Mouse (Mus musculus): ENCODE data around the gene Nudt5. TPM values are rescaled to one million over a fixed set of nuclear protein-coding genes. Genes with fewer than 3 reads are reported as not detected.
A peak's percentile ranks its signal among the peaks of the same experiment; 100 is the strongest.
"Not testable (repeated sequence)": the region's sequence is repeated elsewhere in the genome, so short reads cannot be mapped to it uniquely, and the experiment has no call there.

Gene Nudt5
- total RNA-seq (2015; ENCODE audit: low replicate concordance), result 7.9 and 9.0 TPM in 2 replicates
- total RNA-seq (2017; ENCODE audit: low replicate concordance), result 6.8 and 17.8 TPM in 2 replicates

DNA sequence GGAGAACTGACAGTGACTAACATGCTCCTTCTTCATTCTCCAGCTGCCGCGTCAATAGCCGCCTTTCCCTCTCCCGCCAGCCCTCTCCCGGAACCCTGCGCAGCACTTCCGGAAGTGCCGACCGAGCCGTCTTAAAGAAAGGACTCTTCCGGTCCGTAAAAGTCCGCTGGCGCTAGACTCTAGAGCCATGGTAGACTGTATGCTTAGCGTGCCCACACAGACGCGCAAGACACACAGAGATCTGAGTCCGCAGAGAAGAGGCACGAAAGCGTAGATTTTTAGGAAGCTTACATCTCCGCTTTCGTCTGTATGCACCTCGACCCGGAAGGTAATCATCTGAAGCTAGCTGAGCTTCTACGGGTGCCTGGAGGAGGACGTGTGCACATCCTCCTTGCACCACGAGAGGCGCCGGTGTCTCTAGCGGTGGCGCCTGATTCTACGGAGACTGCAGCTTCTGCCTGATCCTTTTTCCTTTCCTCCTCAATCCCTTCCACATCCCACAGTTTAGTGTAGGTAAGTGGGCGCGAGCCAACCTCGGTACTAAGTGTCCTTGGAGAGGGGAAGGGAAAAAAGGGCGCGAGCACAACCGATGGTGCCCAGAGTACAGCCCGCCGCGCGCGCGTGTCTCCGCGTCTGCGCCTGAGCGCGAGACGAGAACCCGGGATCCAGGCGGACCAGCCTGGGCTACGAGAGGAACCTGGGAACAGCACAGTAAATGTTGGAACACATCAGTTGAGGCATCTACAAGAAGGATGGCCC, at the start of gene Nudt5, which contains the start of gene Cdc123:
Nudt5 (plus strand) TSS at position 147 of the 759 bp plus-strand sequence.
Cdc123 (minus strand) TSS at position 292 of the 759 bp plus-strand sequence.
- ATAC-seq (replicated peaks; ENCODE audit: low FRiP score, poor library complexity, severe bottlenecking), result peak; percentile 99

DNA sequence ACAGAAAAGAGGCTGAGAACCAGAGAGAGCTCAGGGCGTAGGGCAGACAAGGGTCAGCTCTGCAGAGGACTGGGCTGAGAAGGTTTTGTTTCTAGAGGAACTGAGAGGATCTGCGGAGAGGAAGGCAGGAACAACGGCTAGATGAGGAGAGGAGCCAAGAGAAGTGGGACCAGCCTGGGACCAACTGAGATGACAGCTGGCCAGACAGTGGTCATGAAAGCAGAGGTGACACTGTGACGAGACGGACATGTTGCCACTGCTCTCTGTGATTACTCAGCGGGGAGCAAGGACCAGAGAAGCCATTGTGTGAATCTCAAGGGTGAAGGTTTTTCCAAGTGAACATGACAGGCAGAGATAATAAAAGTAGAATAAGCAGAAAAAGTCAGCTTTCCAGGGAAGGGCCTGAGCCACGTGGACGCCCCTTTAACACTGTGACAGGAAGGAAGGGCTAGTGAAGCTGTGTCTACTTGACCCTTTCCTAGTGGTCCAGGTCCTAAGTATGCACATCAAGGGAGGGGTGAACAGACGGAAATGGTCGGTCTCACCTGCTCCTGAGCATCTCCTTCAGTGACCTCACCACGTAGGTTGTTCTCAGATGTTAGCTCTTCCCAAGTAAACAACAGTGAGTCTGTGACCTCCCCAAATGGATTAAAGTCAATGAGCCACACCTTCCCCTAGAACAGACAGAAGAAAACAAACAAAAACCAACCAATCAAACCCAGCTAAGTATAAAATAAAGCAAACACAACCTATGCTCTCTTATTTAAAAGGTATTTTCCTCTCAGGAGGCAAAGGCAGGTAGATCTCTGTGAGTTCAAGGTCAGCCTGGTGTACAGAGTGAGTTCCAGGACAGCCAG, 46.8 kb upstream of the Nudt5 start:
- no peak for ATAC-seq (replicated peaks; ENCODE audit: low FRiP score, poor library complexity, severe bottlenecking)

DNA sequence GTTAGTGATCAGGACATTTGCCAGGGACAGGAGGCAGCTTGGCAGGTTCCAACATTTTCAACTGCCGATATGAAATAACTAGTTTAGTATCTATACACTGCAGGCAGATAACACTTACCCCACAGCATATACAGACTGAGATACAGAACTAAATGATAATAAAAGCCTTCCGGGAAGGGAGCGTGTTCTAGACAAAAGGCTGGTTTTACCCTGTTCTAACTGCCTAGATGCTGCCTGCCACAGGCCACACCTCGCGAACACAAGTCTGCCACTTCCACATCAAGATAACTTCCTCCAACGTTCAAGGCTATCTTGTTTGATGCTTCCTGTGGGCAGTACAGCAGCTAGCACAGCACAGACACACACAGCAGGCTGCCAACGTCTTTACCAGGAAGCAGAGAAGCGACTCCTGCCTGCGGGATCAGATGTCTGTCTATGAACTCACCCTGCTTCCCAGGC, 43.6 kb upstream of the Nudt5 start:
- ATAC-seq (replicated peaks; ENCODE audit: low FRiP score, poor library complexity, severe bottlenecking), result peak; percentile 65

DNA sequence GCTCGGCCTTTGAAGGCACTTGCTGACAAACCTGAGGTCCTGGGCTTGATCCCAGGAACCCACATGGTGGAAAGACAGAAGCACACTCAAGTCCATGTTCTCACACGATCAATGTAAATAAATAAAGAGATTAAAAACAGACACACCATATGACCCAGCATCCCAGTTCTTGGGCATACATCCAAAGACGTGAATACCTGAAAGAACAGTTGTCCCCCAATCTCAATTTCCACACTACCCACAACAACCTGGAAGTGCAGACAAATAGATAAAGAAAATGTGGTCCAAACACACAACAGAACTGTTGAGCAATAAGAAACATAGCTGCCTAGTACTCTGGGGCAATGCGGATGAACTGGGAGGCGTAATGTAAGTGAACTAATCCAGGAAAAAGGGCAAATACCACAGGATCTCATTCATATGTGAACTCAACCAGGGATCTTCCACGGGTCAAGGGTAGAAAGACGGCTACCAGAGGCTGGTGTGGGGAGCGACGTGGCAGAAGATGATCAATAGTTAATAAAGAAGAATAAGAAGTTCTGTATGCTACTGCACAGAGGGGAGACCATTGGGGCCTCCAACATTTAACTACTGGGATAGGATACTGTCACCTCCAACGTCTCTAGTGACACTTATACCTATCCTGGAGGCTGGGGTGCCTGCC, 42.8 kb upstream of the Nudt5 start:
- no peak for ATAC-seq (replicated peaks; ENCODE audit: low FRiP score, poor library complexity, severe bottlenecking)

DNA sequence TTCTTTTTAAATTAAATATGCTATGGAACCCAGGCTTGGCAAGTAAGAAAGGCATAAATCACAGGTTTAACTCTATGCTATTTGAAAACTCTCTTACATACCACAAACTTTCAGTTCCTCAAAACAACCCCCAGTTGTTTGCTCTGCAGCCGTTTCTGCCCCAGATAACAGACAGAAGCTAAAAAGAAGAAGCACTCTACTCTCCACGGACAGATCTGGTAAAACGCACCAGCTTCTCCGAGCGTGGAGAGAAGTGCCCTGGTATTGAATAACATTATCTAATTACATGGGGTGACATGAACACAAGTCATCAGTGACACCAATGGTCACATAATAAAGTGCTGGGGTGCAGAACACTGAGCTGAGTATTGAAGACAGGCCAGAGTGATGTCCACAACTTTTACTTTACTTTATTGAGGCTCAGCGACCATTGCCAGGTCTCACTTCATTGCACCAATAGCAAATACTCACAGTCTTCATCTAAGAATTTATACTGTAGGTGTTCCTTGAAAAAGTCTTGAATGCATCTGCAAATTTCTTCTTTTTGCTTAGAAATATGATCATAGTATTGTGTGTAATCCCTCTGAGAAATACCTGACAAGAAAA, 40.3 kb upstream of the Nudt5 start:
- ATAC-seq (replicated peaks; ENCODE audit: low FRiP score, poor library complexity, severe bottlenecking), result no peak

DNA sequence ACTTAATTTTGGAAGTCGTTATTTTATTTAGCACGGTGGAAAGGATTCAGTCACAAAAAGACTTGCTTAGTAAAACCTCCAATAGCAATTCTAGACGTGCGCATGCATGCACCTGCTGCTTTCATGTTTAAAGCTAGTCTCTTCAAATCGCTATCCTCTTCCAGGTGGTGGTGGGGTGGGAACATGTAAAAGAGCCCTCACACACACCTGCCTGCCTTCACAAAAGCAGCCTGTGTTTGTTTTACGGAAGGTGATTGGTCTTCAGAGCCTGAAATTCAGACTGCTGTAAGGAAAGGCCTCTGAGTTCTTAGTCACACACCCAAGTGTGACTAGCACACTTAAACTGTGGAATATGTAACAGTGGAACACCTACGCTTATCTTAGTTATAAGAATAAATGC, 39.6 kb upstream of the Nudt5 start:
- no peak for ATAC-seq (replicated peaks; ENCODE audit: low FRiP score, poor library complexity, severe bottlenecking)

DNA sequence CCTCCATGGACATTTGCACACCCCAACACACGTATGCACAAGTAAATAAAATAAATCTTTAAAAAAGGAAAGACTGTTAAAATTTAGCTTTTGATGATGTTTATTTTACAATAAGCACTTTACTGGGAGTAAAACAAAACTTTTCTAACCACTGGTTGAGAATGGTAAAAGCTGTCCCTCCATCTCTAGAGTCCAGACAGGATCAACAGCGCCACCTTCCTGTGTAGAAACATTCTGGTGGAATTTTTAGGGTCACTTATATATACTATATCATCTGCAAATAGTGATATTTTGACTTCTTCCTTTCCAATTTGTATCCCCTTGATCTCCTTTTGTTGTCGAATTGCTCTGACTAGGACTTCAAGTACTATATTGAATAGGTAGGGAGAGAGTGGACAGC, 38.6 kb upstream of the Nudt5 start:
- not testable (repeated sequence) for ATAC-seq (replicated peaks; ENCODE audit: low FRiP score, poor library complexity, severe bottlenecking)

DNA sequence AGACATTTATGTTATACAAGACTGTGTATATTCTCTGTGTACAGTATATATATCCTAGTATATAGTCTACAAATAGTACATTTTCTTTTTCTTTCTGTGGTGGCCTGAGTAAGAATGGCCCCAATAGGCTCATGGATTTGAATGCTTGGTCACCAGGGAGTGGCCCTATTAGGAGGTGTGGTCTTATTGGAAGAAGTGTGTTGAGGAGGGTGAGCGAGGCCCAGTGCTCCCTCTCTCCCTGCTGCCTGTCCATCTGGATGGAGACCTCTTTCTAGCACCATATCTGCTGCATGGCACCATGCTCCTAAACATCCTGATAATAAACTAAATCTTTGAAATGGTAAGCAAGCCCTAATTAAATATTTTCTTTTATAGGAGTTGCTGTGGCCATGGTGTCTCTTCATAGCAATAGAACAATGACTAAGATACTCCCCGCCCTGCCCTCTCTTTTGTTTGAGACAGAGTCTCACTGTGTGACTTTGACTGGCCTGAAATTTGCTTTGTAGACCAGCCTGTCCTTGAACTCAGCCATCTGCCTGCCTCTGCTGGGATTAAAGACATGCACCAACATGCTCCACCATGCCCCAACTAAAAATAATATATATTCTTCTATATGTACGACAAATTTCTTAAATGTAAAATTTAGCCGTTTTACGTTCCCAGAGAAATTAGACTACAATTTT, 34.6 kb upstream of the Nudt5 start:
- ATAC-seq (replicated peaks; ENCODE audit: low FRiP score, poor library complexity, severe bottlenecking), result no peak

DNA sequence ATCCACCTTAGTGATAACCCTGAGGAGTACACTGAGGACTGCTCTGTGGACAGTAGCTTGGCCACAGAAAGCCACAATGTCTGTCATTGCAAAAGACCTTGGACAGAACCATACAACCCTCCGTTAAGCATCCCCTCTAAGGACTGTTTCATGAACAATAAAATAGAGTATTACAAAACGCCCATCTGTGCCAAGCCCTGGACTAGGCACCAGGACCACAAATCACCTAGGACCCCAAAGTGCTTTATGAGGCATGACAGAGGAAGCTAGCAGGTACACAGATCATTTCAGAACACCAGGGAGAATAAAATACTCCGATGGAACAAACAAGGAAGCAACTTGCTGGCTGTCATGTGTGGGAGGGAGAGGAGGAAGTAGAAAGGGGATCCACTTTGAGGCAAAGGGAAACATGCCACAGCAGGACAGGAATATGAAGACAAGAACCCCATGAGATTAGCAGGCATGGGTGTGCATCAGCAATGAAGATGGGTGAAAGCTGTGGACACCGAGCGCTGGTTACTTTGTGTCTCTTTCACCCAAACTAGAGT, 33.5 kb upstream of the Nudt5 start:
- ATAC-seq (replicated peaks; ENCODE audit: low FRiP score, poor library complexity, severe bottlenecking), result no peak

DNA sequence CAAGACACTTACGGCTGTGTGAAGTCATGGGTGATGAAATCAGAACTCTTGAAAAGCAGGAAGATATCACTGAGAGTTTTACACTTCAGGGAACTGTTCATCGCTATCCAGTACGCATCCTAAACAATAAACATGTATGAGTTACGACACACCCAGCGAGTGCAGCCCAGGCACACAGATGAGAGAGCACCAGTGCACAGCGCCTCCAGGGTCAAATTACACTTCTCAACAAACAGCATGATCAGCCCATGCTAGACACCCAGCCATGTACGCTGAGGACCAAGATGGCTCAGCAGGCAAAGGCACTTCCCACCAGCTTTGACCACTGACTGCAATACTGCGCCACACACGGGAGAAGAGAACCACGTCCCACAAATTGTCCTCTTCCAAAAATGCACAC, 23.6 kb upstream of the Nudt5 start:
- no peak for ATAC-seq (replicated peaks; ENCODE audit: low FRiP score, poor library complexity, severe bottlenecking)

DNA sequence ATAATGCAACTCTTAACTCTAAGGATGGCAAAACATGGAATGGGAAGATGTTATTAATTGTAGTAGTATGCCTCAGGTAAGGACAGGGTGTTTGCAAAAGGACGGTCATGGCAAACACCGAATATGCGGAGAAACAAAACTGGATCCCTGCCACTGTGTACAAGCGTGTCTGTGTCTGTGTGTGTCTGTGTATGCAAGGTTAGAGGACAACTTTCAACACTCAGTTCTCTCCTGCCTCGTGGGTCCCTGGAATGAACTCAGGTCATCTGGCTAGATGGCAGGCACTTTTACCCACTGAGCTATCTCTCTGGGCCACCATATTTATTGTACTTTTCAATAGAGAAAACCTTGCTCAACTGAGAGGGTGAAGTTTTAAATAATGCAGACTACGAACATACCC, 22.4 kb upstream of the Nudt5 start:
- ATAC-seq (replicated peaks; ENCODE audit: low FRiP score, poor library complexity, severe bottlenecking), result no peak

DNA sequence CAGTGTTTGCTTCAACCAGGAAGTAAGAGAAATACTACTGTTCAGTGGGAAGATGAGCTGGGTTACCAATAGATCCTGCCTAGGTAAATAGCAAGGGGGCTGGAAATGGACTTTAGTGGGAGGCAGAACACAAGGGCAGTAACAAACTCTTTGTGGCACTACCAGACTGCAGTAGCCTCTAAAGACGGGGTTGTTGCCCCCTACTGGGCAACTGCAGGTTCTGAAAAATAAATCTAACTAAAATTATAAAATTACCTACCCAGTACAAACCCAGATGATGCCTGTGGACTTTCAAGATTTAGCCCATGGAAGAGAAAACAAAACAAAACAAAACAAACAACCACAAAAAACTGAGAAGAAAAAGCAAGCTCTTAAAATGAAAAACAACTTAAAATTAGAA, 20.6 kb upstream of the Nudt5 start:
- no peak for ATAC-seq (replicated peaks; ENCODE audit: low FRiP score, poor library complexity, severe bottlenecking)

DNA sequence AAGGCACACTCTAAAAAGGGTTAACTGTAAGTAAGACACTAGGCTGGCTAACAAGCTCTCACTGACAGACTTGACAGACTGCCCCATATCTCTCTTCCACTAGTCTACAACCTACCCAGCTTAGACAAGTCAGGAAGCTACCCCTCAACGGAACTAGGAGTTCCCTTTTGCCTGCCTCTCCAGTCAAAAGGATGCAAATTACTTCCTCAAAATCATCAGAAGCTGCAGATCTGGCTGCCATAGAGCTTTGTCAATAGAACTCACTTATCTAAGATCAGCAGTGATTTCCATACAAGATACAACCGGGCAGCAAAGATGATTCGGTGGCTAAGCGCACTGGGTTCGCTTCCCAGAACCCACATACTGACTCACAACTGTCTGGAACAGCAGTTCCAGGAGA, 20.1 kb upstream of the Nudt5 start:
- no peak for ATAC-seq (replicated peaks; ENCODE audit: low FRiP score, poor library complexity, severe bottlenecking)

DNA sequence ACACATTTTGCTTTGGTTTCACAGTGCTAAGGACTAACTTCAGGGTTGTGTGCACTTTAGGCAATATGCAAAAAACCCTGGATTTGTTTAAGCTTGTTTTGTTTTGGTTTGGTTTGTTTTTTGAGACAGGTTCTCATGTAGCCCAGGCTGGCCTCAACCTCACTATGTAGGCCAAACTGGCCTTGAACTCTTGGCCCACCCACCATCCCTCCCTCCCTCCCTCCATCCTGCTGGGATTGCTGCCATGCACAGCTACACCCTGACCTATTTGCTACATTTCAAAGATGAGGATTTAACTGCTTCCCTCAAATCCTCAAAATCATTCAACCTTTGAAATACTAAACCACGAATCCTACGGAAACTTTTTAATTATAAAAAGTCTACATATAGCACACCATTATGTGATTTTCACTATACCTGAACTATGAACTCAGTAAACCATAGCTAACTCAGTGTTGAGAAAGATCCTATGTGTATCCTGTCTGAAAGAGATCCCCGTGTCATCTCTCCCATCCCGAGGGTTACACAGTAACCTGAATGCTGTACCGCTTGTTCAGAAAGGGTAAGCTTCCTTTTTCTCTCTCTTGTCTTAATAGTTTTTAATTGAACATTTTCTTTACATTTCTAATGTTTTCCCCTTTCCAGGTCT, 19.4 kb upstream of the Nudt5 start:
- ATAC-seq (replicated peaks; ENCODE audit: low FRiP score, poor library complexity, severe bottlenecking), result no peak

DNA sequence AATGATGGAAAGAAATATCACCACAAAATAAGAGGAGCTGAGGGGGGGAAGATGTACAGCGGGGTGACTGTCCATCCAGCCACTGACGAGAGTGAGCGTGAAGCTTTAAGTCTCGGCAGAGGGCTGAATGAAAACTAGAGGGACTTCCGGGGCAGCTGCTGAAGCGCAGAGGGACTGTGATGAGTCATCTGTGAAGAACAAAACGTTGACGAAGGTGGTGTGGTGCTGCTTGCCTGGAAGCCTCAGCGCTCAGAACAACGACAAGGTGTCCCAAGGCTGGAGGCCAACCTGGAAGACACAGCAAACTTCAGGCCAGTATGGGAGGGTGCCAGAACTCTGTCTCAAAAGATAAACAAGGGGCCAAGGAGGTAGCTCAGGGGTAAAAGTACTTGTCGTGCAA, 4.0 kb upstream of the Nudt5 start:
- ATAC-seq (replicated peaks; ENCODE audit: low FRiP score, poor library complexity, severe bottlenecking), result no peak

DNA sequence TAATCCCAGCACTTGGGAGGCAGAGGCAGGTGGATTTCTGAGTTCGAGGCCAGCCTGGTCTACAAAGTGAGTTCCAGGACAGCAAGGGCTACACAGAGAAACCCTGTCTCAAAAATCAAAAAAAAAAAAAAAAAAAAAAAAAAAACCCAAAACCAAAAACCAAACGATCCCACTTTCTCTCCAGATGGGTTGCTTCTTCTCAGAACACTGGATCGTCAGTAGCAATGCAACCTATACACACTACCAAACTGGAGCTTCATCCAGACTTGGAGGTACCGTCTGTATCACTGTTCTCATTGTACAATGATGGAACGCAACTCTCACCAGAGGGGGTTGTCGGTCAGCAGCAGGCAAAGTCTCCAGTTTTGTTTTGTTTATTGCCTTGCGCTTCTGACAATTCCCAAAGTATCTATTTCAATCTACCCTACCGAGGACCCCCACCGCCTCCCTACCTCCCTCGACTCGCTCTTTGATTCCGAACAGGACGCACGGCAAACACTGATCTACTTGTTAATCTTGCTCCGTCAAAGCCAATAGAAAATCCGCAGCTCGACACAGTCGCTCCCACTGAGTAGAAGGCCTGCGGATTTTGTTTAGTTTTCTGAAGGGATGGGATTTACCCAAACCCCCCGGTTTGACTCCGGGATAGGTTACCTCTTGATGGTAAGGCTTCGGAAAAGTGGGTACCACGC, 492 bp upstream of the Nudt5 start:
- peak; percentile 46 for ATAC-seq (replicated peaks; ENCODE audit: low FRiP score, poor library complexity, severe bottlenecking)

DNA sequence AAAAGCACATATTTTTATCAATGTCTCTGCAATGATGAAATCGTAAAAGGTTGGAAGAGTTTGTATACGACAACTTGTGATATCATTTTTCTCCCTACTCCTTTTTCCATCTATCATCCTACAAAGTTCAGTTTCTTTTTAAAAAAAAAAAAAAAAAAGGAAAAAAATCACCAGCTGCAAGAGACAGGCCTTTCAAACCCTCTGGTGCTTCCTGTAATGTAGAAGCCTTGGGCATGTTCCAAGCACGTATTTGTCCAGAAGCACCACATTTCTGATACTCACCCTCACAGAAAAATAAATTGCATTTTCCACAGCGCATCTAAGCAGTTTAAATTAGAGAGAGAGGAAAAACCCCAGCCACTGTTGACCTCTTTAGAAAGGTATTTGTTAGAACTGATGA, 1.0 kb downstream of the Nudt5 start:
- ATAC-seq (replicated peaks; ENCODE audit: low FRiP score, poor library complexity, severe bottlenecking), result no peak

DNA sequence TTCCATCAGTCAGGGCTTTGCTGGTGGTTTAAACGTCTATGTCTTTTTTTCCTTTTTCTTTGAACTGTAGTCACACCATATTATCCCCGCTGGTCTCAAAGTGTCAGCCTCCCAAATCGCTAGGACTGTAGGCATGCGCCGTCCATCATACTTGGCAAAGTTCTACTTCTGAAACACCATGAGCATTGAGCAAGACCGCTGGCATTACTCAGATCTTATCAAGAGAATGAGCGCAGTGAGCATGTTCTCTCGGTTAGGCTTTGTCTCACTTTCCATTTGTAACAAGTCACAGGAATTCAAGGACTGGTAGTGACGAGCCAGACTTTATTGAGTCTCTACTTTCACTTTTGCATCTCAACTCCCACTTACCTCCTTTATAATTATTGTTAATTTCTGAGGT, 6.3 kb downstream of the Nudt5 start:
- no peak for ATAC-seq (replicated peaks; ENCODE audit: low FRiP score, poor library complexity, severe bottlenecking)
